Mouse (Mus musculus) limb, embryonic 13.5 days (tissue): ENCODE measurements around the gene Tra2a. TPM values are rescaled to one million over a fixed set of nuclear protein-coding genes. Genes with fewer than 3 reads are reported as not detected.

Experiments
- ATAC-seq: fragments of 200-750 bp; cut with Nextera tagmentation; 2 replicates; pipeline ENCODE4 v1.8.0; 2017; ENCODE audit warnings: low read depth, moderate number of reproducible peaks, moderate TSS enrichment; ENCODE audit not compliant: low FRiP score
- H3K27ac ChIP-seq: fragments of 300-500 bp; sonication (generic); 2 replicates; pipeline ENCODE4 v1.5.1; 2015; ENCODE audit warnings: inconsistent platforms, mild to moderate bottlenecking, moderate library complexity
- H3K27me3 ChIP-seq: fragments of 300-500 bp; sonication (generic); 2 replicates; pipeline ENCODE4 v1.6.1; 2015; ENCODE audit warnings: mild to moderate bottlenecking, inconsistent platforms
- H3K36me3 ChIP-seq: fragments of 300-500 bp; sonication (generic); 2 replicates; pipeline ENCODE4 v1.6.1; 2015; ENCODE audit warnings: inconsistent platforms, mild to moderate bottlenecking, moderate library complexity
- H3K4me1 ChIP-seq: fragments of 300-500 bp; sonication (generic); 2 replicates; pipeline ENCODE4 v1.6.1; 2015; ENCODE audit warnings: inconsistent platforms
- H3K4me2 ChIP-seq: fragments of 300-500 bp; sonication (generic); replicated peaks from 2 replicates; pipeline ENCODE4 v1.6.1; 2015; ENCODE audit warnings: inconsistent platforms, mild to moderate bottlenecking, moderate library complexity
- H3K4me3 ChIP-seq: fragments of 300-500 bp; sonication (generic); 2 replicates; pipeline ENCODE4 v1.5.1; 2015; ENCODE audit warnings: moderate library complexity, mild to moderate bottlenecking, inconsistent platforms
- H3K9ac ChIP-seq: fragments of 300-500 bp; sonication (generic); 2 replicates; pipeline ENCODE4 v1.6.1; 2015; ENCODE audit warnings: mild to moderate bottlenecking, inconsistent platforms
- H3K9me3 ChIP-seq: fragments of 300-500 bp; sonication (generic); 2 replicates; pipeline ENCODE4 v1.6.1; 2016; ENCODE audit warnings: inconsistent platforms
- WGBS: fragments of 180-500 bp; shearing (Covaris S2); methylation state at CpG from one replicate; pipeline ENCODE4 v1.1.7; 2015; 5-methylcytosine and 5-hydroxymethylcytosine counted together
- polyA plus RNA-seq: library from polyadenylated mRNA; unstranded; fragments of >200 nt; fragmentation: Nextera tagmentation; extraction: Ambion mirVana; gene quantifications from 2 replicates; pipeline ENCODE4 v1.2.1, GENCODE M21; 2015

Tra2a gene
- polyA plus RNA-seq, 1 experiment from 2014 or later: 132 TPM

DNA sequence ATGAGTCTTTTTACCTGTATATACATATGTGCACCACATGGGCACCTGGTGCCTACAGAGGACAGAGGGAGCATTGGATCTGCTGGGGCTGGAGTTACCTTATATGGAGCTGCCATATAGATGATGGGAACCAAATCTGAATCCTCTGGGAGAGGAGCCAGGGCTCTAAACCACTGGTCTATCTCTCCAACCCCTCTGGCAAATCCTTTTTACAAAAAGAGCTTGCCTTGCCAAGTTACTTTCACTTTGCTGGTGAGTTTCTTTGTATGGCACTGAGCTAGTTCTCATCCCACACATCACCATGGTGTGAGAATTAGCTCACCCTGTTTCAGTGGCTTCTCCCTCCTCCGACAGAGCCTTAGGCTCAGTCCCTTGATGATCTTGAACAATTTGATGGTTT lies 57.4 kb downstream of the Tra2a start:
- H3K4me2 ChIP-seq: no peak overlapping the region
- peaks cover 34% of the 10 kb centered on the region for H3K4me1 ChIP-seq
- ATAC-seq: no peak
- no peaks in the 10 kb centered on the region for H3K9me3 ChIP-seq
- no peak overlapping the region for H3K27ac ChIP-seq
- no peaks in the 10 kb centered on the region for H3K27me3 ChIP-seq
- peaks cover 52% of the 10 kb centered on the region for H3K36me3 ChIP-seq
- no peak overlapping the region for H3K9ac ChIP-seq
- 87% methylated on average over 1 of the region's 1 CpGs for WGBS
- no peak overlapping the region for H3K4me3 ChIP-seq

DNA sequence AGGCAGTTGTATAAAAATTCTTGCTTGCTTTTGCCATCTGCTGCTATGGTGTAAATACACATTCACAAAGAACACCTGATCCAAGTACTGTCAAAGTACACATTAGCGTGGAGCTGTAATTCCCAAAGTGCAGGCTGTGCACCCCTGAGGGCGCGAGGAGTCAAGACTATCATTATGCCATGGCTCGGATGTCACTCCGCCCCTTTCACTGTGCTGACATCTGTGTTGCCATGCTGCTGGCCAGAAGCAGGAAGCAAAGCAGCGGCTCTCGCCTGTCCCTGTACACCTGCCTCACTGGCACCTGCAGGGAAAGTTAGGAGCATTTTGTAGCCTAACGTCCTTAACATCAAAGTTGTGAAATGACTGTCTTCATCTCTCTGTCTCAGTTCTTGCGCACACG lies 68.6 kb downstream of the Tra2a start:
- Histone ChIP-seq H3K4me2 (no peak overlapping the region), H3K9me3 (no peaks in the 10 kb centered on the region), H3K9ac (no peak overlapping the region), H3K27me3 (no peaks in the 10 kb centered on the region), H3K4me1 (no peaks in the 10 kb centered on the region), H3K4me3 (no peak overlapping the region), H3K27ac (no peak overlapping the region), H3K36me3 (peaks cover 42% of the 10 kb centered on the region)
- ATAC-seq: no peak
- 79% methylated on average over 10 of the region's 10 CpGs for WGBS

DNA sequence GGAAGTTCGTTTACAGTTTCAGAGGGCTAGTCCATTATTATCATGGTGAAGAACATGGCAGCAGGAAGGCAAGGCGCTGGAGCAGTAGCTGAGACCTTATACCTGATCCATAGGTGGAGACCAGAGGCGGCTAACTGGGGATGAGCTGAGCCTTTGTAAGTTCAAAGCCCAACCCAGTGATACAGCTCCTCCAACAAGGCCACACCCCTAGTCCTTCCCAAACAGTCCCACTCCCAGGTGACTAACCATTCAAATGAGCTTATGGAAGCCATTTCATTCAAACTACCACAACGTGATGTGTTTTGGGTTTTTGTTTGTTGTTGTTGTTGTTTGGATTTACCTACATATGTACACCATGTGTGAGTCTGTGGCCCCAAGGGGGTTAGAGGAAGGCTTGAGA lies 69.3 kb downstream of the Tra2a start:
- 96% methylated on average over 4 of the region's 4 CpGs for WGBS
- Histone ChIP-seq H3K27me3 (no peaks in the 10 kb centered on the region), H3K4me1 (no peaks in the 10 kb centered on the region), H3K36me3 (peaks cover 43% of the 10 kb centered on the region), H3K27ac (no peak overlapping the region), H3K9ac (no peak overlapping the region), H3K9me3 (no peaks in the 10 kb centered on the region), H3K4me3 (no peak overlapping the region), H3K4me2 (no peak overlapping the region)
- no peak for ATAC-seq

Other genes with a start within 250 kb of the Tra2a start
- gene Gpnmb, start 227.5 kb downstream of the Tra2a start, polyA plus RNA-seq: 0.98 and 1.8 TPM in 2 replicates
- 72.7 and 79.2 TPM in 2 replicates for gene Malsu1, start 190.2 kb downstream of the Tra2a start, polyA plus RNA-seq
- gene Igf2bp3, start 49.1 kb downstream of the Tra2a start, polyA plus RNA-seq: 79.9 and 81.4 TPM in 2 replicates
- gene Ccdc126, start 55.2 kb upstream of the Tra2a start, polyA plus RNA-seq: 9.8 and 10.1 TPM in 2 replicates
- 11.1 and 11.5 TPM in 2 replicates for gene Fam221a, start 103.7 kb upstream of the Tra2a start, polyA plus RNA-seq
- 0.11 TPM in 1 of 2 replicates, not detected in the other for gene Stk31, start 131.6 kb upstream of the Tra2a start, polyA plus RNA-seq